In the genomic region with DNA sequence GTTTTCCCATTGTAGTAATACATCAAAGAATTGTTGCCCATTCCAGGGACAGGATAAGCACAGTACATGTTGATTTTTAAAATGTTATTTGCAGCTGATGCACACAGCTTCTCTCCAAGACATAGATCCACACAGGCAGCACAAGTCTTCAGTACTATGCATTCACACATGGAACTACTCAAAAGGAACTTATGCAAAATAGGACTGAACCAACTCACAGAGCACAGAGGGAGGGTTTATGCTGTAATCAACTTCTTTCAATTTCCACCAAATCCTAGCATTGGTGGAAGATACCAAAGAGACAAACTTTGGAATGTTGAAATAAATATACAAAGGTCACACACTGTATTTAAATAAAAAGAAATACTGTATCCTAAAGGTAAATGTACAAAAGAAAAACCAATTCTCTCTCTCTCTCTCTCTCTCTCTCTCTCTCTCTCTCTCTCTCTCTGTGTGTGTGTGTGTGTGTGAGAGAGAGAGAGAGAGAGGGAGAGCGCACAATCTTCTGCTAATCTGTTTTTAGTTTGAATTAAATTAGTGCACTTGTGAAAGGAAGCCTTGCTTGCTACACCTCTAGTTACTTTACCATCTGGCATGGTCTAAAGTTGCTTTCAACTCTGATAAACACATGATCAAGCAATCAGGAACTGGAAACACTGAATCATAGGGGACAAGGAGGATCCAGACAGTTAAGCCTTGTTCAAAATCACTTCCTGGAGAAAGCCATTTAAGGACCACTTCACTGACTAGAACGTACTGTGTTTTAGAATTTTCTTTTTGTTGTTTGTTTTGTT, we compare ENCODE assay signal across 8 mouse cellular contexts.
DNase-seq lines count a peak whose midpoint lies in the region; ATAC-seq lines count a peak whose summit lies in the region.

No protein-coding gene starts in this region.

- H3K9me3 ChIP-seq in heart, embryonic 10.5 days: no peaks in the 10 kb centered on the region
- H3K9me3 ChIP-seq in limb, embryonic 11.5 days (ENCODE audit: control insufficient read depth, low read length): no peaks in the 10 kb centered on the region

- no peak overlapping the region for H3K4me3 ChIP-seq in brown adipose tissue, adult 24 weeks (ENCODE audit: insufficient read depth, low read depth, low read length)
- peak overlapping the region; percentile 40 for H3K4me3 ChIP-seq in heart, embryonic 10.5 days
- H3K4me3 ChIP-seq in limb, embryonic 11.5 days (ENCODE audit: low read depth, low read length): peak overlapping the region; percentile 47

- DNase-seq in left cerebral cortex, adult 11 months (ENCODE audit: low spot score): peak; percentile 29
- no peak for DNase-seq in left cerebral cortex, postnatal 10 days (ENCODE audit: extremely low spot score in 1 of 2, low spot score in 2 of 2)
- DNase-seq in heart, embryonic 10.5 days (ENCODE audit: low spot score): no peak
- DNase-seq in limb, embryonic 11.5 days (ENCODE audit: low spot score): peak; percentile 55
- peak; percentile 63 for DNase-seq in naive thymus-derived CD4-positive, alpha-beta T cell, adult 2 months (ENCODE audit: low read depth)
- no peak for DNase-seq in c-Kit-positive CD71-positive TER-119-positive erythroid progenitor cells, embryonic 14.5 days (ENCODE audit: low spot score)
- no peak for DNase-seq in gastrocnemius, adult 8-10 months (ENCODE audit: low spot score in 2 of 2)

- no peaks in the 10 kb centered on the region for H3K27me3 ChIP-seq in heart, embryonic 10.5 days (ENCODE audit: insufficient read depth, poor library complexity, severe bottlenecking)
- no peaks in the 10 kb centered on the region for H3K27me3 ChIP-seq in limb, embryonic 11.5 days (ENCODE audit: control insufficient read depth, insufficient read depth, low read length)

- ATAC-seq in limb, embryonic 11.5 days (ENCODE audit: insufficient number of reproducible peaks, low FRiP score, low TSS enrichment, low read depth): 0 out of 2 replicates have a peak, but pooled peaks have one; percentile 42

- peak overlapping the region; percentile 28 for H3K4me2 ChIP-seq in limb, embryonic 11.5 days (ENCODE audit: low read depth, severe bottlenecking)

- 48% methylated on average over 2 of the region's 2 CpGs for WGBS in heart, embryonic 10.5 days
- WGBS in limb, embryonic 11.5 days: 15% methylated on average over 2 of the region's 2 CpGs

- no peaks in the 10 kb centered on the region for H3K36me3 ChIP-seq in heart, embryonic 10.5 days
- H3K36me3 ChIP-seq in limb, embryonic 11.5 days (ENCODE audit: control insufficient read depth, insufficient read depth, low read length): no peaks in the 10 kb centered on the region

- H3K4me1 ChIP-seq in brown adipose tissue, adult 24 weeks (ENCODE audit: control insufficient read depth, insufficient read depth, insufficient read length, low read length): peaks cover 8% of the 10 kb centered on the region; the same call in 1 of the 2 replicates
- peaks cover 2% of the 10 kb centered on the region for H3K4me1 ChIP-seq in heart, embryonic 10.5 days
- H3K4me1 ChIP-seq in limb, embryonic 11.5 days (ENCODE audit: control insufficient read depth, insufficient read depth, low read length): peaks cover 21% of the 10 kb centered on the region

- peak overlapping the region; percentile 63 for H3K27ac ChIP-seq in brown adipose tissue, adult 24 weeks (replicated peaks; ENCODE audit: low read depth, low read length)
- peak overlapping the region; percentile 38; the same call in 1 of the 2 replicates for H3K27ac ChIP-seq in heart, embryonic 10.5 days
- peak overlapping the region; percentile 71 for H3K27ac ChIP-seq in limb, embryonic 11.5 days (replicated peaks; ENCODE audit: low read depth, low read length)

- intact Hi-C loops in left cerebral cortex, postnatal 10 days (cut with DNase I): no loop called here

- H3K9ac ChIP-seq in limb, embryonic 11.5 days (ENCODE audit: low read length): no peak overlapping the region

Comparison
In these comparisons a context has a peak if more than half of its experiments do, and no peak if none do; other contexts are left out.
1. DNase-seq: peak in left cerebral cortex, adult 11 months (single experiment), limb, embryonic 11.5 days (single experiment) and naive thymus-derived CD4-positive, alpha-beta T cell, adult 2 months (single experiment); none in left cerebral cortex, postnatal 10 days (0 of 2), heart, embryonic 10.5 days (single experiment), c-Kit-positive CD71-positive TER-119-positive erythroid progenitor cells, embryonic 14.5 days (single experiment) and gastrocnemius, adult 8-10 months (0 of 2).
2. Peak in every context shown above with its lines, with median percentiles within 50 percentile points of each other: H3K27ac ChIP-seq.